17 mouse cellular contexts compared by ENCODE assay signal in the genomic region with DNA sequence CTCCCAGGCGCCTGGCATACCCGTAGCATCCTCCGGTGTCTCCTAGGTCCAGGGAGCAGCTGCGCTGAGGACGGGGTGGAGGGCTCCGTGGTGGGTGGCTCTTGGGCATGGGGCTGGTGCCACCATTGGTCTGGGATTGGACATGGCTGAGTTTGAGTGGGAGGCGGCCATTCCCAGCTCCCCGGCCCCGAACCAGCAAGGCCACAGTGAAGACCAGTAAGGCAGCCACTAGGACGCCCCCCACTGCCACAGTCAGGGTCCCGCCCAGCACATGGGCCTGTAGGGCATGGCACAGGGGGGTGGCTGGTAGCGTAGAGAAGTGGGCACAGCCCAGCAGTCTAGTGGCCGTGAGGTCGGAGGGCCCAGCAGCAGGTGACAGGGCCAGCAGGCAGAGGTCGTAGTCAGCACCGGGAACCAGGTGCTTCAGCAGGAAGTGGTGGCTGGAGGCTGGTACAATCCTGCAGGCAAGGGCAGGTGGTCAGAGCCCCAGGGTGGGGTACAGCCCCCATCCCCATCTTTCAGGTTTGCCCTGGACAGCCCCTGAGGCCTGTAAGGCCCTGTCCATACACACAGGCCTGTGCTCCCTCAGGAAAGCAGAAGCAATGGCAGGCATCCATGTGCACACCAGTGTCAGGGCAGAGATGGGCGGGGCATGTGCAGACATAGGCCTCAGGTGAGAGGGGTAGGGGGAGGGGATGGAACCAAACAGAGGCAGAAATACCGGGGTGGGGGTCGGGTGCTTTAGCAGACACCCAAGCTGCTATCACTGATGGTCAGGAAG. TPM values are rescaled to one million over a fixed set of nuclear protein-coding genes. Genes with fewer than 3 reads are reported as not detected.
A peak's percentile ranks its signal among the peaks of the same experiment; 100 is the strongest.
DNase-seq lines count a peak whose midpoint lies in the region; ATAC-seq lines count a peak whose summit lies in the region.
"Had no signal": no experiment of that assay in that cellular context is flagged by ENCODE, and none has a peak within 500 bp of the region (broad histone marks: within the 10 kb centered on the region; RNA-seq: fewer than 3 reads in every experiment).

No protein-coding gene starts in this region.

- H3K36me3 ChIP-seq in heart, embryonic 12.5 days: peaks cover 29% of the 10 kb centered on the region
- peaks cover 31% of the 10 kb centered on the region for H3K36me3 ChIP-seq in neural tube, embryonic 12.5 days

- no peak for ATAC-seq in heart, embryonic 12.5 days (ENCODE audit: insufficient number of reproducible peaks, low FRiP score)
- no peak for ATAC-seq in neural tube, embryonic 12.5 days (ENCODE audit: low FRiP score, low read depth)
- no peak for ATAC-seq in monocyte, adult 5-6 weeks (replicated peaks; ENCODE audit: insufficient number of reproducible peaks, low FRiP score, low TSS enrichment, poor library complexity, severe bottlenecking)
- ATAC-seq: inflammation-experienced regulatory T-cells, adult 6 months had no signal

- H3K27me3 ChIP-seq in heart, embryonic 12.5 days (replicated peaks): no peaks in the 10 kb centered on the region; the same call in 1 of the 2 replicates
- H3K27me3 ChIP-seq in neural tube, embryonic 12.5 days (replicated peaks): no peaks in the 10 kb centered on the region; the same call in 1 of the 2 replicates
- H3K27me3 ChIP-seq: embryonic facial prominence, embryonic 12.5 days had no signal

- H3K9ac ChIP-seq in heart, embryonic 12.5 days: peak overlapping the region; percentile 24; the same call in 1 of the 2 replicates
- H3K9ac ChIP-seq in neural tube, embryonic 12.5 days: peak overlapping the region; percentile 21; the same call in 1 of the 2 replicates
- H3K9ac ChIP-seq: liver, embryonic 13.5 days; midbrain, embryonic 12.5 days had no signal

- H3K27ac ChIP-seq in heart, embryonic 12.5 days (ENCODE audit: poor library complexity, severe bottlenecking): no peak overlapping the region
- no peak overlapping the region for H3K27ac ChIP-seq in neural tube, embryonic 12.5 days
- H3K27ac ChIP-seq: embryonic facial prominence, embryonic 12.5 days; liver, embryonic 13.5 days; midbrain, embryonic 12.5 days had no signal

- WGBS in heart, embryonic 12.5 days: 90% methylated on average over 19 of the region's 19 CpGs
- 91% methylated on average over 19 of the region's 19 CpGs for WGBS in neural tube, embryonic 12.5 days

- H3K4me2 ChIP-seq in heart, embryonic 12.5 days: no peak overlapping the region
- peak overlapping the region; percentile 18; the same call in 1 of the 2 replicates for H3K4me2 ChIP-seq in neural tube, embryonic 12.5 days (replicated peaks)
- H3K4me2 ChIP-seq: embryonic facial prominence, embryonic 12.5 days; liver, embryonic 13.5 days had no signal

- H3K4me3 ChIP-seq in heart, embryonic 12.5 days: no peak overlapping the region
- H3K4me3 ChIP-seq in neural tube, embryonic 12.5 days: no peak overlapping the region
- H3K4me3 ChIP-seq: embryonic facial prominence, embryonic 12.5 days; liver, embryonic 13.5 days; midbrain, embryonic 12.5 days had no signal

- H3K4me1 ChIP-seq in heart, embryonic 12.5 days (replicated peaks): peaks cover 26% of the 10 kb centered on the region
- H3K4me1 ChIP-seq in neural tube, embryonic 12.5 days: peaks cover 40% of the 10 kb centered on the region

- H3K9me3 ChIP-seq in heart, embryonic 12.5 days (replicated peaks): no peaks in the 10 kb centered on the region
- H3K9me3 ChIP-seq in neural tube, embryonic 12.5 days: no peaks in the 10 kb centered on the region
- H3K9me3 ChIP-seq: embryonic facial prominence, embryonic 12.5 days; liver, embryonic 13.5 days; midbrain, embryonic 12.5 days had no signal

- DNase-seq in adrenal gland, postnatal 14 days: peak; percentile 7
- no peak for DNase-seq in adrenal gland, postnatal 10 days
- DNase-seq in heart, adult 8-10 months (ENCODE audit: low spot score): no peak
- no peak for DNase-seq in neural tube, embryonic 10.5 days (ENCODE audit: extremely low spot score, low spot score)
- DNase-seq in spleen, adult 18-20 months: no peak
- DNase-seq: cerebellum, postnatal 36 days; kidney, postnatal 10 days; liver, embryonic 13.5 days; lung, postnatal 14 days; thymus, adult 18-20 months had no signal

RNA-seq across cellular contexts. Expression of gene Lrfn4, which starts 3.1 kb away (rescaled TPM):
- total RNA-seq in adrenal gland, postnatal 14 days (2021): 6.1 and 7.6 TPM in 2 replicates
- total RNA-seq in adrenal gland, postnatal 10 days (2021): 10 to 100 TPM in 1 of 2 experiments, 1 to 10 TPM in 1; 7.3 to 10.2 TPM
- polyA plus RNA-seq in heart, embryonic 12.5 days (2016; fragmentation: Nextera tagmentation; extraction: Ambion mirVana): 7.6 and 8.0 TPM in 2 replicates
- total RNA-seq in heart, adult 8-10 months (2022): 1 to 10 TPM; 5.7 to 7.8 (median 7.1) TPM
- polyA plus RNA-seq in neural tube, embryonic 12.5 days (2016; fragmentation: Nextera tagmentation; extraction: Ambion mirVana): 15.6 and 17.9 TPM in 2 replicates
- not detected in 3 replicates for total RNA-seq in monocyte, adult 5-6 weeks (2017)
- total RNA-seq: neutrophil, adult 5-6 weeks had no signal

RNA-seq across cellular contexts. Expression of gene Rce1, which starts 13.1 kb away (rescaled TPM):
- total RNA-seq in adrenal gland, postnatal 14 days (2021): 26.1 and 28.6 TPM in 2 replicates
- total RNA-seq in adrenal gland, postnatal 10 days (2021): 10 to 100 TPM; 23.7 to 30.9 TPM
- polyA plus RNA-seq in heart, embryonic 12.5 days (2016; fragmentation: Nextera tagmentation; extraction: Ambion mirVana): 36.5 and 38.3 TPM in 2 replicates
- 1 to 10 TPM; 6.9 to 9.2 (median 8.0) TPM for total RNA-seq in heart, adult 8-10 months (2022)
- 56.1 and 60.5 TPM in 2 replicates for polyA plus RNA-seq in neural tube, embryonic 12.5 days (2016; fragmentation: Nextera tagmentation; extraction: Ambion mirVana)
- total RNA-seq in monocyte, adult 5-6 weeks (2017): 16.7 to 27.3 TPM (median 27.2 TPM) in 3 replicates
